Mouse (Mus musculus): Measurements from ENCODE around the gene Sh3rf1. TPM values are rescaled to one million over a fixed set of nuclear protein-coding genes. Genes with fewer than 3 reads are reported as not detected.

The Sh3rf1 gene
- polyA plus RNA-seq, 1 experiment from 2014 or later = 30.7 TPM

DNA sequence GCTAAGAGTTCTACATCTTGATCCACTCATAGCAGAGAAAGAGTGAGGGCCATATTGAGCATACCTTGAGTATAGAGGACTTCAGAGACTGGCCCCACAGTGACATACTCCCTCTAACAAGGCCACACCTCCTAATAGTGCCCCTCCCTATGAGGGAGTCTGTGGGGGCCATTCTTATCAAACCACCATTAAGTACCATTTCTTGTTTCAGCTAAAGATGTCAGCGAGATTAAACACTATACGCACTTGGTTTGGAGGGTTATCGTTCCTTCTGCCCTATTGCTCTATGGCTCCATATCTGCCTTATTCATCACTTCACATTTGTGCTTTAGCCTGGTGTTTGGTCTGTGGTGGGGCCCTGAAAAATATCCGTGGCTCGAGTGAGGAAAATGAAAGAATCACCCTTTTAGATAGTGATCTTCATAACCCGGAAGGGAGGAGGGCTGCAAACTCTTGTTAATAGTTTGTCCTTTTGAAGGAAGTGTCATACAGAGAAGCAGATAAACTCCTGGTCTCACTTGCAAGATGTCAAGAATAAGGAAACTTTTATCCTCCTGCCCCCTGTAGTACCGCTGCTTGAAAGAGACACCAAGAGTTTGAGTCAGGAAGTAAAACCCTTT, 81.9 kb downstream of the Sh3rf1 start:
- ATAC-seq (replicated peaks) = no peak
- H3K36me3 ChIP-seq (replicated peaks) = no peaks in the 10 kb centered on the region
- 92% methylated on average over 7 of the region's 7 CpGs for WGBS

DNA sequence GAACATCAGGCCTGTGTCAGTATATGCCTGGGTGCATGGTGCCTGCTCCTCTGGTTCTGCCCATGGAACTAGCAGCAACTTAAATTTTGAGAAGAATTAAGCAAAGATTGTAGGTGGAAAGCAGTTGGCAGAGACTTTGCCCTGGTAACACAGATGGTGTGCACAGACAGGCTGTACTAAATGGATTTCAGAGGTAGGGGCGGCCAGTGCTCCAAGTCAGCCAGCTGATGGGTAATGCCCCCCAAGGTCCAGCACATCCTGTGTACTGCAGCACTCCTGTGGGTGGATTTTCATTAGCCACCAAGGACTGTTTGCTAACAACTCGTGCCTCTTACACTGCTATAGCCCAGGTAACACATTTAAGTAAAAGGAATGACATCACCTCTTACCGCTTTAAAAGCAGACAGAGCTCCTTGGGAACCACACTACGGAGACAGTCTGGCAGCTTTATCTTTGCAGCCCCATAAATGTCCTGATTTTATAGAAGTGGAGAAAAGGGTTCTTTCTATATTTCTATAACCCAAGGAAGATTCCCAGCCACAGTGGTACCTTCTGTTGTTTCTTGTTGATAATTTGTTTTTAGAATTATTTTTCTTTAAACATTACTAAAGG, 82.9 kb downstream of the Sh3rf1 start:
- no peak overlapping the region for H3K4me3 ChIP-seq
- ATAC-seq (replicated peaks) = no peak
- no peak overlapping the region for H3K9ac ChIP-seq
- H3K27ac ChIP-seq = no peak overlapping the region
- no peaks in the 10 kb centered on the region for H3K9me3 ChIP-seq
- H3K4me2 ChIP-seq = no peak overlapping the region
- H3K36me3 ChIP-seq (replicated peaks) = no peaks in the 10 kb centered on the region
- H3K4me1 ChIP-seq = peaks cover 15% of the 10 kb centered on the region
- WGBS = 78% methylated on average over 4 of the region's 4 CpGs
- no peaks in the 10 kb centered on the region for H3K27me3 ChIP-seq (replicated peaks)

More for the DNA sequence above, 81.9 kb downstream of the Sh3rf1 start:
- Histone ChIP-seq H3K9me3 (no peaks in the 10 kb centered on the region), H3K4me2 (no peak overlapping the region), H3K27me3 (replicated peaks) (no peaks in the 10 kb centered on the region), H3K4me3 (no peak overlapping the region), H3K9ac (no peak overlapping the region), H3K4me1 (peaks cover 20% of the 10 kb centered on the region), H3K27ac (no peak overlapping the region)

DNA sequence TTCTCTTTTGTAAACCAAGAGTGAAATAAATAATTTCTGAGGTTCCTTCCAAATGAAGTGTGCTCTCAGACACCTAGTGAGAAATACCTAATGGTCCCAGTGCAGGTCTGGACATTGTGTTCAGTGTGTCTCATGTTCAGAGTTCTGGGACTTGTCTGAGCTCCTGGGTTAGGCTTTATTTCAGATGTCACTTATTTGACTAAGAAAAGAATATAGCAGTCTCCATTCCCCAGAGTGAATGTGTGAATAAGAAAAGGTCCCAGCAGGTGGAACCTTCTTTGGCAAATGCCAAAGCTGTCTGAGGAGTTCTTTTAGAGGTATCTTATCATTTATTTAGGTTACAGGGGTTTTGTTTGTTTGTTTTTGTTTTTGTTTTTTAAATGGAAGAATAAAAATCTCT, 85.2 kb downstream of the Sh3rf1 start:
- Histone ChIP-seq H3K27me3 (replicated peaks) (no peaks in the 10 kb centered on the region), H3K36me3 (replicated peaks) (no peaks in the 10 kb centered on the region), H3K9ac (no peak overlapping the region), H3K27ac (no peak overlapping the region), H3K4me3 (no peak overlapping the region), H3K9me3 (no peaks in the 10 kb centered on the region), H3K4me2 (no peak overlapping the region), H3K4me1 (peaks cover 15% of the 10 kb centered on the region)
- no peak for ATAC-seq (replicated peaks)

DNA sequence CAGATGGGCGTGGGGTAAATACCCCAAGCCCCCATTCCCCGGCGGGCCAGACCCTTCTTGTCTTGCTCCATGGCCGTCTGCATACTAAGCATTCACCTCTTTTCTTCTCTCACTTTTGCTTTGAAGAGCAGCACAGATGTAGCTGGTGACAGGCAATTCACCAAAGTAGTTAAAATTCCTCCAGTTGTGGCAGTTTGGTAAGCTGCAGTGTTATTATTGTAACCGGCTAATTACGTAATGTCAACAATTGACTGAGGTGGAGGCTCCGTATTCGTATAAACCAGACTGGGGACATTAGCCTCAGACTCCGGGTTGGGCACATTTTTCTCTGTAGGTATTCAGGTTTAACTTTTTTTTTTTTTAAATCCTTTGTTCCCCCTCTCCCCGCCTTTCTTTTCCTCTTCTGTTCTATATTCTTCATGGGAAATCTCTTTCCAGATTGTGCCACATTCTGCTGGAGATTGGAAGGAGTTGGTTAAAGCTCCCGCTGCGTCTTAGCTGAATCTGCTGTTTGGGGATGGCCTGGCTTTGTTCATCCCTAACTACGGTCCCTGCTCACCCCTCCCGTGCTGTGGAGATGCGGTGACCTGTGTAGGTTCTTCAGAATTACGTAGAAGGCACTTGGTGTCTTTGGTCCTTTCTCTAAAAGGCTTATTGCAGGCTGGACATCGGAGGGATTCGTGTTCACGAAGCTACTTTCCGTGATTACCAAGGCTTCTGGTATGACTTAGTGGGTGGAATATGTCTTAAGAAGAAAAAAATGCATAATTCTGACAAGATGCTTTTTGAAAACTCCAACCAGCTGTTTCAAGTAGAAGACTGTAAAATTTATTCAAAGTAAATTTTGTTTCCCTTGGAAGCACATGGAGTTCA, 86.1 kb downstream of the Sh3rf1 start:
- H3K4me1 ChIP-seq = peaks cover 15% of the 10 kb centered on the region
- no peaks in the 10 kb centered on the region for H3K36me3 ChIP-seq (replicated peaks)
- H3K4me2 ChIP-seq = peak overlapping the region; percentile 14; the same call in 1 of the 2 replicates
- ATAC-seq (replicated peaks) = 0 out of 2 replicates have a peak, but pooled peaks have one; percentile 16
- no peak overlapping the region for H3K4me3 ChIP-seq
- no peaks in the 10 kb centered on the region for H3K27me3 ChIP-seq (replicated peaks)
- WGBS = 11% methylated on average over 20 of the region's 20 CpGs
- no peak overlapping the region for H3K27ac ChIP-seq
- H3K9me3 ChIP-seq = no peaks in the 10 kb centered on the region
- no peak overlapping the region for H3K9ac ChIP-seq

DNA sequence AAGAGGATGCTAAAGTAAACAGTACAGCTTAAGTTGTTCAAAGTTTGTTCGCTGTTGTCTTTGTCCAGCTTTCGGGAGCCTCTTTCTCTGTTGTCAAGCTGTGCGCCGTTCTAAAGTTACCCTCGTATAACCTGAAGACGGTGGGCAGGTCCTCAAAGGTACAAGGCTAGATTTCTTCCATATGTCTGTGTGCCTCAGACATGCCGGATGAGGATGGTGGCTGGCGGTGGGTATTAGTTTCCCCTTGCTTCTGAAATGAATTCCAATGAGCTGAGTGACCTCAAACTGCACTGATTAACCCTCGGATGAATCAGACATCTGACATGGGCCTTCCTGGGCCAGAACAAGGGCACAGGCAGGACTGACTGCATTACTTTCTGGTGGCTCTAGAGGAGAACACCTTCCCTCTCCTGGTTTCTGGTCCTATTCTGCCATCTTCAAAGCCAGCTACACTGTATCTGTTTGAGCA, 86.8 kb downstream of the Sh3rf1 start:
- no peak overlapping the region for H3K4me3 ChIP-seq
- H3K9me3 ChIP-seq = no peaks in the 10 kb centered on the region
- H3K27ac ChIP-seq = no peak overlapping the region
- no peaks in the 10 kb centered on the region for H3K36me3 ChIP-seq (replicated peaks)
- no peak overlapping the region for H3K4me2 ChIP-seq
- H3K27me3 ChIP-seq (replicated peaks) = no peaks in the 10 kb centered on the region
- 35% methylated on average over 9 of the region's 9 CpGs for WGBS
- no peak for ATAC-seq (replicated peaks)
- H3K4me1 ChIP-seq = peaks cover 15% of the 10 kb centered on the region
- H3K9ac ChIP-seq = no peak overlapping the region

DNA sequence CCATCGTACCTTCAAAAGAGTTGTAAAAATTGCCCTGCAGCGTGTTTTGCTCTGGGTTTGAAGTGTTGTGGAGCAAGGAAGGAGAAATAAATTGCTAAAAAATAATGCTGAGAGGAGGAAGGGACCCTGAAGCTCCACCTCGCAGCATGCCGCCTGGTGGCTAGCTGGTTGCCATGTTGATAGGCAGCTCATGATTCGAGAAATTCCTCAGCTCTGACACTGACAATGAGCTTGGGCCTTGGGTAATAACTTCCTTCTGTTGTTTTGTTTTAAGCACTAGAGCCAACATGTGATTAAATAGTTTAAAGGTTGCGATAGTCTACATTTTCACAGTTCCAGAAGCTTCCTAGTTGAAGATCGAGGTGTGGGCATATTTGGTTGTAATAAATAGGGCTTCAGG, 89.3 kb downstream of the Sh3rf1 start:
- no peaks in the 10 kb centered on the region for H3K36me3 ChIP-seq (replicated peaks)
- peaks cover 24% of the 10 kb centered on the region for H3K4me1 ChIP-seq
- ATAC-seq (replicated peaks) = no peak
- no peaks in the 10 kb centered on the region for H3K9me3 ChIP-seq
- no peaks in the 10 kb centered on the region for H3K27me3 ChIP-seq (replicated peaks)
- no peak overlapping the region; the same call in 1 of the 2 replicates for H3K27ac ChIP-seq
- no peak overlapping the region for H3K4me2 ChIP-seq
- WGBS = 85% methylated on average over 7 of the region's 7 CpGs
- no peak overlapping the region for H3K9ac ChIP-seq
- H3K4me3 ChIP-seq = no peak overlapping the region

DNA sequence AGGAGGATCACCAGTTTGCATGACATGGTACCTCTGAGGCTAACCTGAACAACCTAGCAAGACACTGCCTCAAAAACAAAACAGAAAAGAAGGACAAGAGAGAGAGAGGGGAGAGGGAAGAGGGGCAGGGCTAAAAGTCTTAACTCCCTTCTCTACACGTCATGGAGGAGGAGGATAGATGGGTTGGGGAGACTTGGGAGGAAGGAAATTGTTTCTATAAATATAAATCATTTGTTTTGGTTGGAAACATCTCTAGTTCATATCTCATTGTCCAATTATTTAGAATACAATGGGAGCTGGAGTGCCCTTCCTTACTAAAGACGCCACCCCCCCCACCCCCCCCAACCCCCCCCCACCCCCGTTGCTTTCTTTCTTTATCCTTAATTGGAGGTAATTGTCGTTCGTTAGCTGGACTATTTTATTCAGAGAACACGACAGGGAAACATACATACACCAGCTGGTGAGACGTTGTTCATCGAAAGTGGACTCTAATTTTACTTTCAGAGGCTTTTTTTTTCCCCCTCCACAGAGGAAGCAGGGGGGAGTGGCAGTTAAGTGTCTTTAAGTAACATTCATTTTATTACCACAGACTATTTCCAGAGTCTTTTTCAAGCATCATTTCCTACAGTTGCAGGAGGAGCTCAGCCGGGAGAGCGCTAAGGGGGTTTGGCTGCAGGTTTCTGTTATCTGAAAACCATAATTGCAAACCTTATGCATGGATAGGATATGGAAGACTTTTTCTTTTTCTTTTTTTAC, 92.5 kb downstream of the Sh3rf1 start:
- no peaks in the 10 kb centered on the region for H3K9me3 ChIP-seq
- no peak overlapping the region for H3K4me3 ChIP-seq
- no peak overlapping the region for H3K27ac ChIP-seq
- WGBS = 71% methylated on average over 10 of the region's 10 CpGs
- H3K4me1 ChIP-seq = peaks cover 11% of the 10 kb centered on the region; the same call in 1 of the 2 replicates
- H3K4me2 ChIP-seq = no peak overlapping the region
- no peaks in the 10 kb centered on the region for H3K27me3 ChIP-seq (replicated peaks)
- no peaks in the 10 kb centered on the region for H3K36me3 ChIP-seq (replicated peaks)
- no peak for ATAC-seq (replicated peaks)
- H3K9ac ChIP-seq = no peak overlapping the region

DNA sequence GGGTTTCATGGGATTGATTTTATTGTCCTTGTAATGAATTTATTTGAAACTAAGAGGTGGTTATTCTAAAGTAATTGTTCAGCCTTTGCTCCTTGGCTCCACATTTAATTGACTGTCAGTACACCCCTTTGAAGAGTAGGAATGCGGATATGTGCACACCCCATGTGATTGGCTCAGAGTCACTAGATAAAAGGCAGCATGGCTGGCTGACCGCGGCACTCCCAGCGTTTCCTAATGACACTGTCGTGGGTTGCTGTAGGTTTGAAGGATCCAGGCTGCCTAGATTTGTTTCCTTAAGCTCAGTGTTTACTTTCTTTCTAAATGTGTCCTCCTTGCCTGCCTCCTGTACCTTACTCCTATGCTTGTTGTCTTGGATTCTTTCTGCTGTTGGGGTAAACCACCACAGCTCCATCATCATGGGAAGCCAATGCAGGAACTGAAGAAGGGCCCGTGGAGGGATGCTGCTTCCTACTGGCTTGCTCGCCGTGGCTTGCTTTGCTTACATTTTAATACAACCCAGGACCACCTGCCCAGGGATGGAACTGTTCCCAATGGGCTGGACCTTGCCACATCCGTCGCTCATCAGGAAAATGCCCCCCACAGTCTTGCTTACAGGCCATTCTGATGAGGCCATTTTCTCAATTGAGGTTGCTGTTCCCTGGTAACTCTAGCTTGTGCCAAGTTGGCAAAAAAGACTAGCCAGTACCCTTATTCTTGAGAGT, 93.3 kb downstream of the Sh3rf1 start:
- Histone ChIP-seq H3K4me1 (peaks cover 12% of the 10 kb centered on the region; the same call in 1 of the 2 replicates), H3K27ac (peak overlapping the region; percentile 62; the same call in 1 of the 2 replicates), H3K9ac (no peak overlapping the region), H3K36me3 (replicated peaks) (no peaks in the 10 kb centered on the region), H3K9me3 (no peaks in the 10 kb centered on the region), H3K4me2 (no peak overlapping the region), H3K4me3 (no peak overlapping the region), H3K27me3 (replicated peaks) (no peaks in the 10 kb centered on the region)
- WGBS = 56% methylated on average over 10 of the region's 10 CpGs
- peak; percentile 37 for ATAC-seq (replicated peaks)

DNA sequence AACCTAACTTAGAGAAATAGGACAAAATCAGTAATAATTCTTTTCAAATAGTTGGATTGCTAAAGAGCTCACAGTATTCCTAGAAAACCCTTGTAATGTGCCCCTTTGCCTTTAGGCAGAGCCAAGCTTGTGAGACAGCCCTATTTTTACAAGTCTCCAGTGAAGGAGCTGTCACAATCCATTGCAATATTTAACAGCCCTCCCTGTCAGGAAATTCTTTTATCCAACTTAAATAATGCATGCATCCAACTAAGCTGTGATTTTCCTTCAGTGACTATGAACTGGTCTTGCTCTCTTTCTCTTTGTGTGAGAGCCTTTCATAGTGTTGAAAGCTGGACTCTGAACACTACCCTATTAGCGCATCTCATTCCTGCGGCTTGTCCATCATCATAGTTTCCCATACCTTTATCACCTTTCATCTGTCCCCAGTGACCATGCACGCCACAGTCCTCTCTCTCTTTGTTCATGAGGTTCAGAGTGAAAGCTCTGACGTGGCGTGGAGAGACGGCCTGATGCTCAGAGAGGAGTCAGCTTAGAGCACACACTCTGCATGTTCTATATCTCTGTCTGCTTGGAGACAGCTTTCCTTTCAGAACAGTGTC, 94.0 kb downstream of the Sh3rf1 start:
- H3K9me3 ChIP-seq = no peaks in the 10 kb centered on the region
- peaks cover 16% of the 10 kb centered on the region; the same call in 1 of the 2 replicates for H3K4me1 ChIP-seq
- no peak overlapping the region for H3K9ac ChIP-seq
- no peak overlapping the region for H3K4me3 ChIP-seq
- peak; percentile 74 for ATAC-seq (replicated peaks)
- no peak overlapping the region for H3K4me2 ChIP-seq
- no peaks in the 10 kb centered on the region for H3K27me3 ChIP-seq (replicated peaks)
- no peaks in the 10 kb centered on the region for H3K36me3 ChIP-seq (replicated peaks)
- 48% methylated on average over 6 of the region's 6 CpGs for WGBS
- H3K27ac ChIP-seq = peak overlapping the region; percentile 62

DNA sequence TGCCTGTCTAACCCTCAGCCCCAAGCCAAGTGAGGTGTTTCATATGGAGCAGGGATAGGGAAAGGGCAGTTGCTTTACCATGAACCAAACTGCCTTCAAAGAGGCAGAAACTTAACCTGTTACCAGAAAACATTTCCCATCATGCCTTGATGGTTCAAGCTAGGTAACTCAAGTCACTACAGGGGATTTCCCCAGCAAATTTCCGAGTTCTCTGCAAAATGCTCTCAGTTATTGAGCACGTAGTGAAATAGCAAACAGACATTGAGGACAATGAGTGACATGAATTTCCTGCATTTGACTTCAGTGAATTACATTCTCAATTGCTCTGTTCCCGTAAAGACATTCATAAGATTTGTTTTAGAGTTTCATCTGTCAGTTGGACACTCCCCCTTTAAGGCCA, 97.5 kb downstream of the Sh3rf1 start:
- no peaks in the 10 kb centered on the region for H3K27me3 ChIP-seq (replicated peaks)
- H3K4me3 ChIP-seq = no peak overlapping the region
- no peak overlapping the region for H3K9ac ChIP-seq
- H3K4me1 ChIP-seq = peaks cover 34% of the 10 kb centered on the region
- no peak for ATAC-seq (replicated peaks)
- WGBS = 85% methylated on average over 3 of the region's 3 CpGs
- H3K27ac ChIP-seq = no peak overlapping the region
- no peaks in the 10 kb centered on the region for H3K36me3 ChIP-seq (replicated peaks)
- no peaks in the 10 kb centered on the region for H3K9me3 ChIP-seq
- H3K4me2 ChIP-seq = no peak overlapping the region

DNA sequence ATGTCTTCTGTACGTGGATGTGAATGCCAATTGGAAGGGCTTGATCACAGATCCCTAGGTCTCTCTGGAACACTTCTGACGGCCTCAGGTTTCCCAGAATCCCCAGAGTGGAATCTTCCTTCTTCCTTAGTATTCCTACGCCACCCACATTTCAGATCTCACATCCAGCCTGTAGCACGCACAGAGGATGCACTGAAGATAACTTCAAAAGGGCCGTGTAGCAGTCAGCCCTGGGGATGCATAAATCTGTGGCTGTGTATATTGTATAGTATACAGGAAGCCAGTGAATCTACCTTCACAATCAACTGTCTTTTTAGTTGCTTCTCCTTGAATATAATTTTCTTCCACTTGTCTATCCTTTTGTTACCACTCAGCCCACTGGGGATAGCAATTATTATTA, 98.1 kb downstream of the Sh3rf1 start:
- Histone ChIP-seq H3K4me1 (peaks cover 33% of the 10 kb centered on the region), H3K27ac (no peak overlapping the region), H3K27me3 (replicated peaks) (no peaks in the 10 kb centered on the region), H3K4me2 (no peak overlapping the region), H3K36me3 (replicated peaks) (no peaks in the 10 kb centered on the region), H3K9me3 (no peaks in the 10 kb centered on the region), H3K9ac (no peak overlapping the region), H3K4me3 (no peak overlapping the region)
- whole genome bisulfite sequencing = 58% methylated on average over 5 of the region's 5 CpGs
- ATAC-seq (replicated peaks) = no peak
